Mouse (Mus musculus) brain, embryonic 14.5 days (tissue): ENCODE data around the gene Gkap1.

Experiments
- CTCF ChIP-seq: fragments of 200-500 bp; IDR thresholded peaks from 2 replicates; pipeline ENCODE4 v1.5.1; 2012; ENCODE audit warnings: inconsistent platforms, mild to moderate bottlenecking, moderate library complexity, borderline replicate concordance; ENCODE audit not compliant: insufficient read depth, insufficient read length; ENCODE audit errors: extremely low read depth
- POLR2A ChIP-seq: fragments of 200-500 bp; IDR thresholded peaks from 2 replicates; pipeline ENCODE4 v1.6.1; 2012; ENCODE audit warnings: mild to moderate bottlenecking, inconsistent platforms, borderline replicate concordance; ENCODE audit not compliant: poor library complexity, insufficient read depth, insufficient read length, severe bottlenecking; ENCODE audit errors: extremely low read depth

DNA sequence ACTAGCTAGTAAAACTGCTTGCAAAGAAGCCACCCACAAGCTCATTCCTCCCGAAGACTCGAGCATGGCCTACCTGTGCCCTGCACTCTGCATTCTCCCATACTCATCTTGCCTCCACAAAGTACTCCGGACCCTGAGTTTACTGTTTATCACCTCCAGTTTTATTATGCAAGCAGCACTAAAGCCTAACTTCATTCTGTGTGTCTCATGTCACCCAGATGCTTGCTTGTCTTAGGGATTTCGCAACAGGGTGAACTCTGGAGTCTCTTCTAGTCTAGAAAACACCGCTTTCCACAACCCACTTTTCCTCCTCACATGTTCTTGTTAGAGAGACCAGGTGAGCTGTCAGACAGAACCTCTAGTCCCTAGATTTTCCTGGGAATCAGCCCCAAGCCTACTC is 26.5 kb downstream of the Gkap1 start:
- no peak for TF ChIP-seq CTCF
- TF ChIP-seq POLR2A: no peak
